23 mouse cellular contexts compared by ENCODE assay signal in the genomic region with DNA sequence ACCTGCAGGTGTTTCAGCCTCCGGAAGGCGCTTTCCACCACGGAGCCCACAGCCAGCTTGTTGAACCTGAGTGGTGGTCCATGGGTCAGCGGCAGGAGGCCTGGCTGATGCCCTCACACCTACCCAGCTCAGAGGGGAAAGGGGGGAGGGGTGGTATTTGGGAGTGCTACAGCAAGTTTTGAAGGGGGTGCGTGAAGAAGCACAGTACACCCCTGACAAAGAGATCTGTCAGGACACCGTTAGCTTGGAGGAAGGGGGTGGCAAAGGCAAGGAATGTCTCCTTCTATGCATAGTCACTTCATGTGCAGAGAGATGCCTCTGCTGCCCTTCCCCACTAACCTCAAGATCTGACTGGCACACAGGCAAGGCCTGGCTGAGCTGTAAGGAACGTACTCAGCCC. TPM values are rescaled to one million over a fixed set of nuclear protein-coding genes. Genes with fewer than 3 reads are reported as not detected.
DNase-seq lines count a peak whose midpoint lies in the region.
"Had no signal": no experiment of that assay in that cellular context is flagged by ENCODE, and none has a peak within 500 bp of the region (broad histone marks: within the 10 kb centered on the region; RNA-seq: fewer than 3 reads in every experiment).

No protein-coding gene starts in this region.

- 84% methylated on average over 7 of the region's 7 CpGs for WGBS in embryonic facial prominence, embryonic 10.5 days

- peak; percentile 92 for DNase-seq in heart, adult 11 months
- no peak for DNase-seq in heart, adult 9 months (ENCODE audit: low spot score in 2 of 2)
- DNase-seq in thymus, postnatal 25 days, result peak; percentile 23
- no peak for DNase-seq in thymus, postnatal 36 days
- DNase-seq in thymus, postnatal 4 days, result peak; percentile 34
- DNase-seq in thymus, postnatal 14 days, result no peak
- DNase-seq in embryonic facial prominence, embryonic 10.5 days (ENCODE audit: low spot score), result no peak
- no peak for DNase-seq in layer of hippocampus, postnatal 10 days (ENCODE audit: low spot score in 2 of 2)
- DNase-seq: adrenal gland, adult 2 months; adrenal gland, adult 8-10 months; adrenal gland, postnatal 10 days; adrenal gland, postnatal 14 days; adrenal gland, postnatal 25 days; adrenal gland, postnatal 36 days; B cell, adult 2 months; cerebellum, adult 11 months; cerebellum, adult 11-12 months had no signal

- no peaks in the 10 kb centered on the region for H3K9me3 ChIP-seq in embryonic facial prominence, embryonic 10.5 days
- H3K9me3 ChIP-seq: G1E had no signal

- peaks cover 40% of the 10 kb centered on the region for H3K4me1 ChIP-seq in embryonic facial prominence, embryonic 10.5 days

- H3K36me3 ChIP-seq in embryonic facial prominence, embryonic 10.5 days (replicated peaks), result no peaks in the 10 kb centered on the region
- H3K36me3 ChIP-seq: G1E had no signal

- H3K27me3 ChIP-seq in embryonic facial prominence, embryonic 10.5 days (replicated peaks; ENCODE audit: low read depth, poor library complexity, severe bottlenecking), result 0 out of 2 replicates have a peak, but pooled peaks cover 7% of the 10 kb centered on the region
- H3K27me3 ChIP-seq: Patski had no signal

- 0 out of 2 replicates have a peak overlapping the region, but pooled peaks have one; percentile 10 for H3K27ac ChIP-seq in embryonic facial prominence, embryonic 10.5 days (replicated peaks)

- H3K4me3 ChIP-seq in embryonic facial prominence, embryonic 10.5 days, result no peak overlapping the region

RNA-seq across cellular contexts. Expression of a gene that starts 49.7 kb away (rescaled TPM):
- polyA plus RNA-seq in embryonic facial prominence, embryonic 10.5 days (2016; fragmentation: Nextera tagmentation; extraction: Ambion mirVana), result not detected in 2 replicates
- total RNA-seq in layer of hippocampus, postnatal 10 days (2021), result under 1 TPM; 0.14 to 0.18 TPM
- total RNA-seq: CH12.LX, MEL had no signal
- polyA plus RNA-seq: C2C12; CD4-positive, CD25-positive, alpha-beta regulatory T cell, adult 4 months; G1E had no signal

Comparison
In these comparisons a context has a peak if more than half of its experiments do, and no peak if none do; other contexts are left out.
1. DNase-seq: peak in heart, adult 11 months (single experiment), thymus, postnatal 25 days (single experiment) and thymus, postnatal 4 days (single experiment); none in heart, adult 9 months (0 of 2), thymus, postnatal 36 days (0 of 2), thymus, postnatal 14 days (single experiment), embryonic facial prominence, embryonic 10.5 days (single experiment) and layer of hippocampus, postnatal 10 days (0 of 2).